Mouse (Mus musculus) T-cell, adult 2 months (primary cell): ENCODE measurements around the gene Kcnj14.
A peak's percentile ranks its signal among the peaks of the same experiment; 100 is the strongest.

Experiments used
- DNase-seq: peaks from one replicate; pipeline ENCODE4 v3.0.0; 2022; ENCODE audit warnings: low spot score

The Kcnj14 gene

GRCm38 (mm10) chr7:45796950-45797349 lies 27.6 kb downstream of the Kcnj14 start:
- DNase-seq: no peak

- DNase-seq: no peak
These were observed 29.6 kb downstream of the Kcnj14 start for GRCm38 (mm10) chr7:45794971-45795370.

- no peak for DNase-seq
These were observed 30.5 kb downstream of the Kcnj14 start for GRCm38 (mm10) chr7:45793969-45794585.

GRCm38 (mm10) chr7:45793240-45793639 lies 31.3 kb downstream of the Kcnj14 start:
- DNase-seq: no peak

GRCm38 (mm10) chr7:45791756-45792490 lies 32.7 kb downstream of the Kcnj14 start:
- no peak for DNase-seq

GRCm38 (mm10) chr7:45790721-45791120 lies 33.9 kb downstream of the Kcnj14 start:
- DNase-seq: no peak

GRCm38 (mm10) chr7:45787642-45788041 lies 36.9 kb downstream of the Kcnj14 start:
- DNase-seq: no peak

- no peak for DNase-seq
These were observed 37.7 kb downstream of the Kcnj14 start for GRCm38 (mm10) chr7:45786661-45787413.

GRCm38 (mm10) chr7:45786136-45786578 lies 38.4 kb downstream of the Kcnj14 start:
- DNase-seq: no peak

GRCm38 (mm10) chr7:45785388-45786135 lies 39.0 kb downstream of the Kcnj14 start:
- no peak for DNase-seq

GRCm38 (mm10) chr7:45784524-45785372 lies 39.8 kb downstream of the Kcnj14 start, which contains the start of gene Sult2b1:
TSS of gene Sult2b1 (minus strand) at chr7:45784669.
- no peak for DNase-seq

- peak; percentile 41 for DNase-seq
These were observed 41.0 kb downstream of the Kcnj14 start, which contains the start of gene Lmtk3 for GRCm38 (mm10) chr7:45783511-45784091. TSS of gene Lmtk3 (plus strand) at chr7:45783738.

- no peak for DNase-seq
These were observed 42.3 kb downstream of the Kcnj14 start for GRCm38 (mm10) chr7:45782271-45782670.

GRCm38 (mm10) chr7:45779081-45779641 lies 45.4 kb downstream of the Kcnj14 start:
- peak; percentile 94 for DNase-seq

GRCm38 (mm10) chr7:45775237-45775636 lies 49.3 kb downstream of the Kcnj14 start:
- DNase-seq: no peak

GRCm38 (mm10) chr7:45771101-45771500 lies 53.5 kb downstream of the Kcnj14 start:
- no peak for DNase-seq

- DNase-seq: no peak
These were observed 54.0 kb downstream of the Kcnj14 start for GRCm38 (mm10) chr7:45770427-45771082.

GRCm38 (mm10) chr7:45767500-45767899 lies 57.1 kb downstream of the Kcnj14 start:
- DNase-seq: no peak

GRCm38 (mm10) chr7:45766764-45767163 lies 57.8 kb downstream of the Kcnj14 start:
- DNase-seq: no peak
